Mouse (Mus musculus) forebrain, embryonic 14.5 days (tissue): Measurements from ENCODE around the gene Smyd1. TPM values are rescaled to one million over a fixed set of nuclear protein-coding genes. Genes with fewer than 3 reads are reported as not detected.
"Not testable (repeated sequence)": the region's sequence is repeated elsewhere in the genome, so short reads cannot be mapped to it uniquely, and the experiment has no call there.

ENCODE experiments used
- ATAC-seq: fragments of 200-750 bp; cut with Nextera tagmentation; 2 replicates; pipeline ENCODE4 v1.8.0; 2017; ENCODE audit warnings: mild to moderate bottlenecking, moderate library complexity
- DNase-seq: peaks from one replicate; pipeline ENCODE4 v3.0.0-alpha.2; 2015; ENCODE audit warnings: low spot score
- H3K27ac ChIP-seq: fragments of 300-500 bp; sonication (generic); 2 replicates; pipeline ENCODE4 v1.5.1; 2014; ENCODE audit warnings: low read depth, mild to moderate bottlenecking, control low read depth, low read length, moderate library complexity
- H3K27me3 ChIP-seq: fragments of 300-500 bp; sonication (generic); replicated peaks from 2 replicates; pipeline ENCODE4 v1.6.1; 2014; ENCODE audit warnings: low read length, control low read depth, mixed read lengths; ENCODE audit not compliant: control insufficient read depth, insufficient read depth
- H3K36me3 ChIP-seq: fragments of 300-500 bp; sonication (generic); 2 replicates; pipeline ENCODE4 v1.6.1; 2014; ENCODE audit warnings: low read length, control low read depth; ENCODE audit not compliant: control insufficient read depth, insufficient read depth
- H3K4me1 ChIP-seq: fragments of 300-500 bp; sonication (generic); 2 replicates; pipeline ENCODE4 v1.6.1; 2014; ENCODE audit warnings: antibody characterized with exemption, low read length, control low read depth; ENCODE audit not compliant: control insufficient read depth, insufficient read depth
- H3K4me2 ChIP-seq: fragments of 300-500 bp; sonication (generic); 2 replicates; pipeline ENCODE4 v1.6.1; 2014; ENCODE audit warnings: mild to moderate bottlenecking, control low read depth, low read length
- H3K4me3 ChIP-seq: fragments of 300-500 bp; sonication (generic); 2 replicates; pipeline ENCODE4 v1.5.1; 2014; ENCODE audit warnings: low read depth, low read length, control low read depth
- H3K9ac ChIP-seq: fragments of 300-500 bp; sonication (generic); 2 replicates; pipeline ENCODE4 v1.6.1; 2014; ENCODE audit warnings: mild to moderate bottlenecking, low read length, control low read depth, moderate library complexity
- H3K9me3 ChIP-seq: fragments of 300-500 bp; sonication (generic); replicated peaks from 2 replicates; pipeline ENCODE4 v1.6.1; 2016; ENCODE audit warnings: low read length, control low read depth, mixed read lengths; ENCODE audit not compliant: control insufficient read depth
- WGBS: fragments of 180-500 bp; shearing (Covaris S2); extraction: QIAGEN DNeasy Blood & Tissue Kit; methylation state at CpG from one replicate; pipeline ENCODE4 v1.1.7; 2014; 5-methylcytosine and 5-hydroxymethylcytosine counted together
- polyA plus RNA-seq: library from polyadenylated mRNA; unstranded; fragments of >200 nt; fragmentation: Nextera tagmentation; extraction: Ambion mirVana; gene quantifications from 2 replicates; pipeline ENCODE4 v1.2.1, GENCODE M21; 2014

Gene Smyd1
- polyA plus RNA-seq, 1 experiment from 2014 or later: 0.08 TPM

DNA sequence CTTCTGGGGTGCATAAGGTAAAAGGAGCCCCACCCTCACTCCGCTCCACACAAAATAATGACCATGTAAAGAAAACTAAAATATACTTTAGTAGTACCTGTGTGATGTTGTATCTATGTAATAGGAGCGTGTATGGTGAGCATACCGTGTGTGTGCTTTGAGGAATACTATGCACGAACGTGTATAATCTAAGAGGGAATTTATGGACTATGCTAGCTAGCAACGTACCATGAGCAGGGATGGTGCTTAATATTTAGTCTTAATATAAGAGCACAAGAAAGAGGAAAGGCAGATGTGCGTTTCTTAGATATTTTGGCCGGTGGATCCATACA is 51.0 kb downstream of the Smyd1 start:
- peak; percentile 59; the same call in 1 of the 2 replicates for ATAC-seq
- Histone ChIP-seq H3K4me3 (peak overlapping the region; percentile 90), H3K27me3 (no peaks in the 10 kb centered on the region), H3K9me3 (no peaks in the 10 kb centered on the region), H3K9ac (peak overlapping the region; percentile 99), H3K4me1 (peaks cover 11% of the 10 kb centered on the region), H3K36me3 (no peaks in the 10 kb centered on the region), H3K27ac (peak overlapping the region; percentile 93), H3K4me2 (peak overlapping the region; percentile 62)
- WGBS: 3% methylated on average over 8 of the region's 8 CpGs
- no peak for DNase-seq

DNA sequence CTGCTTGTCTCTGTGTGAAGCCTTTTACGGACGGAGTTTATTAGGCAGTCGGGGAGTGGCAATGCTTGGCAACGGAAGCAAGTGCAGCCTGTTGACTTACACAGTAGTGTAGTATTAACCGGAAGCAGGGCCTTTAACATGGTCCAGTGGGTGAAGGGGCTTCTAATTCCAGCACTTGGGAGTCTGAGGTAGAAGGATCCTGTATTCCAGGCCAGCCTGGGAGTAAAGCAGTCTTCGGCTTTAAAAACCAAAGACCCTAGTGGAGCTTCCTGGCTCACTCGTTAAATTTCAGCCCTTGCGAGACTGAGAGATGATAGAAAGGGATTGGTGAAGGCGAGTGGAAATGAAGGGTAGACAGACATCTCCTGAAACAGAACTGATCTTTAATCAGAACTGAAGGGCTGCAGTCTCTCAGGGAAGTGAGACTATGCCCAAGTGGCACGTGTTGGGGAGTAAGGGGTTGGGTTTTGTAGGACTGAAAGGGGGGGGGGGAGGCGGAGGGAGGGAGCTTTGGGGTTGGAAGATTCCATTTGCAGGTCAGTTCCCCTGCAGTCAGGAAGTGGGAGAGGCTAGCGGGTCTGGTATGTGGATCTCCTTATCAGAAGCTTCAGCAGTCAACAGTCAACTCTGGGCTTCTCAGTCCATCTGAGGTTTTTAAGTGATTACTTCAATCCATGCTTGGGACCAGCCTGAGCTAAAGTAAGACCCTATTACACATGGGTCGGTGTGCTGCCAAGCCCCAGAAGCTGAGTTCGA is 51.6 kb downstream of the Smyd1 start:
- Histone ChIP-seq H3K9ac (peak overlapping the region; percentile 99), H3K27me3 (no peaks in the 10 kb centered on the region), H3K36me3 (no peaks in the 10 kb centered on the region), H3K4me2 (peak overlapping the region; percentile 62), H3K4me1 (peaks cover 11% of the 10 kb centered on the region), H3K9me3 (no peaks in the 10 kb centered on the region), H3K27ac (peak overlapping the region; percentile 93; the same call in 1 of the 2 replicates), H3K4me3 (peak overlapping the region; percentile 90)
- DNase-seq: peak; percentile 44
- 25% methylated on average over 13 of the region's 14 CpGs for WGBS
- peak; percentile 21 for ATAC-seq

DNA sequence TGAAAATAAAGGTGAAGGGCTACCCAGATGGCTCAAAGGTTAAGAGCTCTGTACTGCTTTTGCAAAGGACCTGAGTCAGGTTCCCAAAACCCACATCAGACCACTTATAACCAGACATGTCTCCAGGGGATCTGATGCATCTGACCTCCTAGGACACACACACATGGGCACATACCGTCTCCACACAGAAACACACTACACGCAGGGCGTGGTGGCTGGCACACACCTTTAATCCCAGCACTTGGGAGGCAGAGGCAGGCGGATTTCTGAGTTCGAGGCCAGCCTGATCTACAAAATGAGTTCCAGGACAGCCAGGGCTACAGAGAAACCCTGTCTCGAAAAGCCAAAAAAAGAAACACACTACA is 52.4 kb downstream of the Smyd1 start:
- H3K36me3 ChIP-seq, H3K9ac ChIP-seq, ATAC-seq, H3K4me2 ChIP-seq, DNase-seq, H3K9me3 ChIP-seq, H3K27me3 ChIP-seq, H3K27ac ChIP-seq, H3K4me3 ChIP-seq: not testable (repeated sequence)
- H3K4me1 ChIP-seq: peaks cover 11% of the 10 kb centered on the region
- 91% methylated on average over 6 of the region's 6 CpGs for WGBS

DNA sequence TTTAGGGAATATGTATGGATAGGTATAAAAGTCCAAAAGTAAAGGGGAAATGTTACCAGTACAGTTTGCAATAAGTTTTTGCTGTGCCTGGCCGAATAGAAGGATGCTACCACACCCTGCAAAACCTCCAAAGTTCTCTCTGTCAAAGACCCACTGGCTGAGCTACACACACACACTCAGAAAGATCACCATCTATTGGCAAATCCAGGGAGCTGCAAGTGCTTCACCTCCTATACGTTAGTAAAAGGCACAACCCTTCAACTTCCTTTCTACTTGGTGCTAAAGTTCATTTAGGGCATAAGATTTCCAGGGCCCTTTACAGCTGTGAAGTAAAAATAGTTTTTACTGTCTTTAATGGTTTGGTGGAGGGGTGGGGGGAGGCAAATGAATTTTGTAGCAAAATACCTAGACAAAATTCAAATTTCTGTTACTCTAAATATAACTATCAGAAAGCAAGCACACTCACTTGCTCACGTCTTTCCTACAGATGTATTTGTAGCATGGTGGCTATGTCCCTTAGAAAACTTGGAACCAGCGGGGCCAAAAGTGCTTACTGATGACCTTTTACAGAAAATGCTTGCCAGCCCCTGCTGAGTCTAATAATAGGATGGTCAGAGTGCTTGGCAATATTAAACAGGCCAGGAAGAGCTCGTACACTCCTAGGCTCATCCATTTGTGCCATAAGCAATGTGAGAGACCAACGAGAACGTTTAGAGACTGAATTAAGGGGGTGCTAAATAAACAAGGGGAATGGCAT is 52.9 kb downstream of the Smyd1 start:
- H3K27me3 ChIP-seq: no peaks in the 10 kb centered on the region
- peaks cover 11% of the 10 kb centered on the region for H3K4me1 ChIP-seq
- H3K9ac ChIP-seq: no peak overlapping the region
- no peak for ATAC-seq
- H3K4me2 ChIP-seq: no peak overlapping the region
- H3K4me3 ChIP-seq: no peak overlapping the region
- WGBS: 69% methylated on average over 7 of the region's 7 CpGs
- no peaks in the 10 kb centered on the region for H3K9me3 ChIP-seq
- DNase-seq: peak; percentile 32
- no peak overlapping the region for H3K27ac ChIP-seq
- H3K36me3 ChIP-seq: no peaks in the 10 kb centered on the region

DNA sequence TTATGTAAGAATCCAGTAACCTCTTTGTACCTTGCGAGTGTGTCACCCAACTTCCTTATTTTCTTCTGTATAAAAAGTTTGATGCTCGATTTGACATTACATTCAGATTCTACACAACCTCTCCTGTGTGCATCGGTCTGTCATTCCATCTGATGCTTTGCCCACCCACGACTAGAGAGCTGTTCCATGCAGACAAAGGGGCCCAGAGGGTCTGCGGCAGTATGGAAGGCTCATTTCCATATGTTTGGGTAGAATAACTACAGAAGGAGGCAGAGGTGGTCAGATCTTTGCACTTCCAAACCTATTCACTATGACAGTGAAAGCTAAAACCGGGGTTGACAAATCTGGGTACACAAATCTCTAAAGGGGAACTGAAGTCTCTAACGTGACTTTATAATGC is 54.4 kb downstream of the Smyd1 start:
- not testable (repeated sequence) for ATAC-seq, H3K9ac ChIP-seq, H3K4me2 ChIP-seq, H3K9me3 ChIP-seq, H3K36me3 ChIP-seq, DNase-seq, H3K4me3 ChIP-seq, H3K4me1 ChIP-seq, H3K27ac ChIP-seq, H3K27me3 ChIP-seq
- 62% methylated on average over 7 of the region's 7 CpGs for WGBS

DNA sequence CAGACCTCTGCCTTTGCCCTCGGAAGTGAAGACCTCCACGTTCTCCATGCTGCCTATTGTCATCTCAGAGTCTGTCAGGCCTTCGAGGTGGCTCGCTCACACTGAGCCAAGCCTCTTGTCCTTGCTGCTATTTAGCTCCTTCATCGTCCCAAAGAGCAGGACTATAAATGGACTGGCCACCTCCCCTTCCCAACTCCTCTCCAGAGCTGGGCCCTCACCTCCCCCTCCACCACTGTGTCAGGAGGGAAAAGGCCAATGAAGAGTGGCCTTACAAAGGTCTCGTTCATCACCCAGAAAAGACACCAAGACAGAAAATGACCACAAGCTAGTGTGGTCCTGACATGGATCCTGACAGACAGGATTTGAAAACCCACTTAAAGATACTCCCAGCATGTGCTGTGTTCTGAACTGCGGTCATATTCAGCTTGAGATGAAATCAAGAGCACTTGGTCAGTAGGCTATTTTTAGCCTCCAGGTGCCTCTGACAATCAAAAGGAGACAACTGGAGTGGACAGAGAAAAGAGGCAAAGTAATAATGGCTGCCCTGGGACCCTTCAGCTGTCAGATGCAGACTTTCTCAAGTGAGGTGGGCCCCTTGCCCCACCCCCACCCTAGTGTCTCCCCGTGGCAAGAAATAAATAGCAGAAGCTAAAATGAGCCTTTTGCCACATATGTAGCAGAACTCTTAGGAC is 59.7 kb downstream of the Smyd1 start:
- H3K4me2 ChIP-seq: no peak overlapping the region
- DNase-seq (no peak), ATAC-seq (no peak)
- 80% methylated on average over 8 of the region's 8 CpGs for WGBS
- no peaks in the 10 kb centered on the region for H3K9me3 ChIP-seq
- H3K36me3 ChIP-seq: no peaks in the 10 kb centered on the region
- H3K4me1 ChIP-seq: no peaks in the 10 kb centered on the region
- no peak overlapping the region for H3K4me3 ChIP-seq
- H3K27ac ChIP-seq: no peak overlapping the region
- H3K9ac ChIP-seq: no peak overlapping the region
- no peaks in the 10 kb centered on the region for H3K27me3 ChIP-seq

DNA sequence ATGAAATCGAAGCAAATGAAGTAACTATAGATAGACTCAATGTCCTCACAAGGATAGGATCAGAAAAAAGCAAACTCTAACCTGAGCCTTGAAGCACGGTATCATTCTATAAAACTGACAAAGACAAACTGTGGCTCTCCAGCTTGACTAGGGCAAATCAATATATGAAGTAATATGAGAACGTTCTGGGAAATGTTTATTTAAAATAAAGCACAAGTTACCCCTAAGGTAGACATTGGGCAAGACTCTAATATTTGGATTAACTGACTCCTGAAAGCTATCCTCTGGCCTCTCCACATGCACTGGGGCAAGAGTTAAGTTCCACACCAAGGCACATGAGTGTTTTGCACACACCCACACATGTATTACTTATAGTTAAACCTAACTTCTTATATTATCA is 61.0 kb downstream of the Smyd1 start:
- Histone ChIP-seq H3K4me3 (no peak overlapping the region), H3K9ac (no peak overlapping the region), H3K27ac (no peak overlapping the region), H3K4me2 (no peak overlapping the region), H3K27me3 (no peaks in the 10 kb centered on the region), H3K36me3 (no peaks in the 10 kb centered on the region), H3K4me1 (no peaks in the 10 kb centered on the region), H3K9me3 (no peaks in the 10 kb centered on the region)
- 90% methylated on average over 3 of the region's 3 CpGs for WGBS
- DNase-seq (no peak), ATAC-seq (no peak)

DNA sequence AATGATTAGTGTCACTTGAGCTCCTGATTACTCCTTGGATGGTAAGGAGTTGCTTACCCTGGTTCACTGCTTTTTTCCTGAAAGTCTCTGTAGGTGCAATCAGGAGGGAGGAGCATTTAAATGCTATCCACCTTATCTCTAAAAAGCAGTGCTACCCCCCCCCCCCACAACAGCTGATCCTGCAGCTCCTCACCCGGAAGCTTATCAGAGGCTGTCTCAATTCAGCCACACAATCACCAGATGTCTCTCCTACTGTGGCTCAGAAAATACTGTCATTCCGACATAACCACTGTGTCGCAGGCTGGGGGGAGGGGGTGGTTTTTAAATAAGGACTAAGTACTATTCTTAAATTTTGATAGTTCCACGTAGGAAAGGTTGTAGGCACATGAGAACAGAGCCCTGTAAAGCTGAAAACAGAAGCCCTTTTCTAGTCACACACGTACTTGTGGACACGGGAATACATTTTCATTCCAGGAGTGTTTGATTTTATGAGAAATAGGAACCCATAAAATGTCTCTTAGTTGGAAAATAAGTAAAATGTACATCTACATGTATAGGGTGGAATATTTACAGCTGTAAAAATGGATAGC is 61.9 kb downstream of the Smyd1 start:
- no peak overlapping the region for H3K4me2 ChIP-seq
- no peaks in the 10 kb centered on the region for H3K4me1 ChIP-seq
- no peaks in the 10 kb centered on the region for H3K9me3 ChIP-seq
- no peak overlapping the region for H3K4me3 ChIP-seq
- no peaks in the 10 kb centered on the region for H3K27me3 ChIP-seq
- WGBS: 74% methylated on average over 6 of the region's 6 CpGs
- ATAC-seq (no peak), DNase-seq (no peak)
- H3K27ac ChIP-seq: no peak overlapping the region
- H3K36me3 ChIP-seq: no peaks in the 10 kb centered on the region
- H3K9ac ChIP-seq: no peak overlapping the region
